Mouse (Mus musculus) heart, embryonic 13.5 days (tissue): ENCODE data around the gene Bud13. TPM values are rescaled to one million over a fixed set of nuclear protein-coding genes. Genes with fewer than 3 reads are reported as not detected.

Source experiments
- ATAC-seq: fragments of 200-750 bp; cut with Nextera tagmentation; 2 replicates; pipeline ENCODE4 v1.8.0; 2017; ENCODE audit warnings: moderate TSS enrichment; ENCODE audit not compliant: insufficient number of reproducible peaks, low FRiP score, low TSS enrichment; ENCODE audit errors: extremely low read depth
- H3K27ac ChIP-seq: fragments of 300-500 bp; sonication (generic); replicated peaks from 2 replicates; pipeline ENCODE4 v1.5.1; 2015; ENCODE audit warnings: moderate library complexity, mild to moderate bottlenecking, inconsistent platforms
- H3K27me3 ChIP-seq: fragments of 300-500 bp; sonication (generic); replicated peaks from 2 replicates; pipeline ENCODE4 v1.6.1; 2015; ENCODE audit warnings: mild to moderate bottlenecking, inconsistent platforms
- H3K36me3 ChIP-seq: fragments of 300-500 bp; sonication (generic); 2 replicates; pipeline ENCODE4 v1.6.1; 2015; ENCODE audit warnings: mild to moderate bottlenecking, inconsistent platforms
- H3K4me1 ChIP-seq: fragments of 300-500 bp; sonication (generic); 2 replicates; pipeline ENCODE4 v1.6.1; 2015; ENCODE audit warnings: inconsistent platforms
- H3K4me2 ChIP-seq: fragments of 300-500 bp; sonication (generic); 2 replicates; pipeline ENCODE4 v1.6.1; 2015; ENCODE audit warnings: inconsistent platforms, mild to moderate bottlenecking, moderate library complexity
- H3K4me3 ChIP-seq: fragments of 300-500 bp; sonication (generic); 2 replicates; pipeline ENCODE4 v1.5.1; 2015; ENCODE audit warnings: moderate library complexity, mild to moderate bottlenecking, inconsistent platforms
- H3K9ac ChIP-seq: fragments of 300-500 bp; sonication (generic); 2 replicates; pipeline ENCODE4 v1.6.1; 2015; ENCODE audit warnings: inconsistent platforms, mild to moderate bottlenecking, moderate library complexity
- H3K9me3 ChIP-seq: fragments of 300-500 bp; sonication (generic); 2 replicates; pipeline ENCODE4 v1.6.1; 2016; ENCODE audit warnings: inconsistent platforms
- WGBS: fragments of 180-500 bp; shearing (Covaris S2); methylation state at CpG from one replicate; pipeline ENCODE4 v1.1.7; 2015; ENCODE audit warnings: mixed read lengths; 5-methylcytosine and 5-hydroxymethylcytosine counted together
- polyA plus RNA-seq: library from polyadenylated mRNA; unstranded; fragments of >200 nt; fragmentation: Nextera tagmentation; extraction: Ambion mirVana; gene quantifications from 2 replicates; pipeline ENCODE4 v1.2.1, GENCODE M21; 2015

The Bud13 gene
- polyA plus RNA-seq, 1 experiment from 2014 or later = 15.4 TPM

DNA sequence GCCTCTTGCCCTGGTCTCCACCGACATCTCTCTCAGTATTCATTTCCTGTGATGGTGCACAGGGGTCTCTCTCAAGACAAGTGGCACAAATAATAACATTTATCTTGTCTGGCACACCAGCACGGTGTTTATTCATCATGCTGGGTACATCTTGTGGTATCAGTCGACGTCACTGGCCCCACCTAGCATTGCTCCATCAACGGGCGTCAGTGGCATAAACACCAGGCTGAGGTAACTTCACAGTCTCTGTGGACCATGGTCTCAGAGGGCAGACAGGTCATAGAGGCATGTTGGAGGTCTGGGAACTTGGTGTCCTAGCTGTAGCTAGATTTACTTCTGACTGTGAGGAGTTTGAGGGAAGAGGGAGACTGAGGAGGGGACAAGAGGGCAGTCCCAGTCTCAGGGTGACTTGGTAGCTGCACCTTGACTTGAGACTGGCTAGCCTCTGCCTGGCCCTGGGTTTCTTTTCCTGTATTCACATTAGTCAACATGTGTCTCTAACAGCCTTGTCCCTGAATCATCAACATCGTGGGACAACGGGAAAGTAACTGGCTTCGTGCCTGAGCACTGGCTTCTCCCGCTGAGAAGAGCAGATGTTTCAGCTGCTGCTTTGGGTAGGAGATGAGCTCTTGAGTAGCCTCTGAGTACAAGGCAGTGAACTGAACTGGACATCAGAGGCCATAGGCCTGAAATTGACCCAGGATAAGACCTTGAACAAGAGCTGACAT, 26.0 kb upstream of the Bud13 start:
- ATAC-seq = no peak
- 78% methylated on average over 10 of the region's 10 CpGs for WGBS

DNA sequence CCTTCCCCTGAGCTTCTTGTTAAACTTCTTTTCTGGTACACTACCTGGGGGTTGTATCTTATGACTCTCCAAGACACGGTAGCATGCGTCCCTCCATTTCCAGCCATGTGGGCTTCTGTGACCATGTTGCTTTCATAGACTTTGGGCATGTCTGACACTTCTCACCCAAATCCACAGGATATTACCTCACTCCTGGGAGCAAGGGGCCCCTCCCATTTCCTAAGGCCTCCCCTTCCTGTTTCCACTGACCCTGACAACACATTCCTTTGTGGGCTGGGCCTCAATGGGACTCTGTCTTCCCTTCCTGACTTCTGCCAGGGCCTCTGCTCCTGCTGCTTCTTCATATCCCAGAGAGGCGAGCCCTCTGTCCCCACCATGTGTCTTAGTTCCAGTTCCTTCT, 25.3 kb upstream of the Bud13 start:
- peak overlapping the region; percentile 69 for H3K27ac ChIP-seq
- no peak overlapping the region for H3K4me3 ChIP-seq
- ATAC-seq = no peak
- no peak overlapping the region for H3K9ac ChIP-seq
- no peaks in the 10 kb centered on the region for H3K36me3 ChIP-seq
- 67% methylated on average over 3 of the region's 3 CpGs for WGBS
- H3K4me2 ChIP-seq = no peak overlapping the region
- no peaks in the 10 kb centered on the region for H3K9me3 ChIP-seq
- H3K4me1 ChIP-seq = no peaks in the 10 kb centered on the region
- no peaks in the 10 kb centered on the region for H3K27me3 ChIP-seq

More for the DNA sequence above, 26.0 kb upstream of the Bud13 start:
- H3K4me1 ChIP-seq = no peaks in the 10 kb centered on the region
- H3K27me3 ChIP-seq = no peaks in the 10 kb centered on the region
- H3K9me3 ChIP-seq = no peaks in the 10 kb centered on the region
- no peak overlapping the region for H3K4me2 ChIP-seq
- no peak overlapping the region; the same call in 1 of the 2 replicates for H3K27ac ChIP-seq
- no peak overlapping the region for H3K4me3 ChIP-seq
- H3K36me3 ChIP-seq = no peaks in the 10 kb centered on the region
- no peak overlapping the region for H3K9ac ChIP-seq

DNA sequence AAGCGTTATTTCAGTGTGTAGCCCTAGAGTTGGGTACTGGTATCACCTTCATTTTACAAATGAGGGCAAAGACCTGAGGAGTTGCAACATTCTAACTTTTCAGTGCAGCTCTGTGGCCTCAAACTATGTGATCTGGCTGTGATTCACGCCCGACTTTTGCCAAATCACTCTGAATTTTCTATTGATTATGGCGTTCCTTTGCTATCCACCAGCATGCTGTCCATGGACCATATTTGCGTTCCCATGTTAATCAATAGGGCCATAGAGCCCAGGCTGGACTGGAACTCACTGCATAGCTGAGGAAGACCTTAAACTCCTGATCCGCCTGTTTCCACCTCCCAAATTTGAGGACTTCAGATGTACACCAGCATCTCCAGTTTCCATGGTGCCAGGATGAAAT, 23.7 kb upstream of the Bud13 start:
- H3K27ac ChIP-seq = no peak overlapping the region
- 81% methylated on average over 6 of the region's 6 CpGs for WGBS
- H3K27me3 ChIP-seq = no peaks in the 10 kb centered on the region
- H3K36me3 ChIP-seq = no peaks in the 10 kb centered on the region
- no peak overlapping the region for H3K4me2 ChIP-seq
- no peak for ATAC-seq
- H3K4me1 ChIP-seq = no peaks in the 10 kb centered on the region
- H3K4me3 ChIP-seq = no peak overlapping the region
- H3K9ac ChIP-seq = no peak overlapping the region
- no peaks in the 10 kb centered on the region for H3K9me3 ChIP-seq

DNA sequence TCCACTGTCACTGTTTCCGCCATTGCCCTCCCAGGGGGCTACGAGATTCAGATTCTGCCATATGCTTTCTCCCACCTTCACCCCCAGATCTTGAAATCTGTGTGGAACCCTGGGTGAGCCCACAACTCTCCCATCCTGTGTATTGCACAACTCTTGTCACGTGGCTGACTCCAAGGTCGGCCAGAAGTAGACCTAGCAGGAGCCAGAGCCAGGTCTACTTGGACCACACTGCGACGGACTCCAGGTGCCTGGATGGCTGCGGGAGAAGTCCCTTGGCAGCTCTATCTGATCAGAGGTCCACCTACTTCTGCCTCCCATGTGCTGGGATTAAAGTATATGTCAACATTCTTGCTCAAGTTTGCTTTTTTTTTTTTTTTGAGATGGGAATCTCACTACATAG, 21.7 kb upstream of the Bud13 start:
- H3K4me1 ChIP-seq = no peaks in the 10 kb centered on the region
- 73% methylated on average over 7 of the region's 7 CpGs for WGBS
- no peak overlapping the region for H3K4me2 ChIP-seq
- no peaks in the 10 kb centered on the region for H3K9me3 ChIP-seq
- no peak overlapping the region for H3K4me3 ChIP-seq
- H3K27me3 ChIP-seq = no peaks in the 10 kb centered on the region
- no peak overlapping the region for H3K9ac ChIP-seq
- H3K27ac ChIP-seq = no peak overlapping the region
- ATAC-seq = no peak
- H3K36me3 ChIP-seq = no peaks in the 10 kb centered on the region

DNA sequence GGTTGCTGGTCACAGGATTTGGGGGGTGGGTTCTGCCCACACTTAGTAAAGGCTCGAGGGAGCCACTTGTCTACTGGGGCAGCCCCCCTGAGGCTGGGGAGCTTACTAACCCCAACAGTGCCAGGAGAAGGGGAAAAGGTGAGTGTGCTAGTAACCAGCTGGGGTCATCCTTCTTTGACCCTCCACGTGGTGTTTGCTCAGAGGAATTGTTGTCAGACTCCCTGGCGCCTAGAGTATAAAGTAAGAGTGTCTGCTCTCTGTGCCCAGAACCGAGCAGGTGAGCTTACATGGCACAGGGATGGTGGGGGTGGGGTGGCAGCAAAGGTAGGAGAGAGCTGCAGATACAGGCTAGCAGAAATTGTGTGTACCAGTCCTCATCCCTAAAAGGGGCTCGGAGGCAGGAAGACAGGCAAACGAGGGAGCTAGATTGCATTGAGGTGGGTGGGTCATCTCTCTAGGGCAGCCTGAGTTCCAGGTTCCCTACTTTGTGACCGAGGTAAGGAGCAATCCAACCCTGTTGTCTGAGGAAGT, 14.4 kb upstream of the Bud13 start, which contains the start of gene Apoa5:
Apoa5 (plus strand) TSS at position 291 of the 531 bp plus-strand sequence.
- no peak within 1 kb of the TSS for H3K9ac ChIP-seq
- WGBS = 37% methylated on average over 7 of the region's 7 CpGs
- H3K27me3 ChIP-seq = peaks cover 51% of the 10 kb centered on the region
- peaks cover under 1% of the 10 kb centered on the region for H3K4me1 ChIP-seq
- no peak within 1 kb of the TSS for H3K4me2 ChIP-seq
- H3K4me3 ChIP-seq = no peak within 1 kb of the TSS
- H3K9me3 ChIP-seq = no peaks in the 10 kb centered on the region
- no peak within 1 kb of the TSS for H3K27ac ChIP-seq
- H3K36me3 ChIP-seq = no peaks in the 10 kb centered on the region
- no peak for ATAC-seq

DNA sequence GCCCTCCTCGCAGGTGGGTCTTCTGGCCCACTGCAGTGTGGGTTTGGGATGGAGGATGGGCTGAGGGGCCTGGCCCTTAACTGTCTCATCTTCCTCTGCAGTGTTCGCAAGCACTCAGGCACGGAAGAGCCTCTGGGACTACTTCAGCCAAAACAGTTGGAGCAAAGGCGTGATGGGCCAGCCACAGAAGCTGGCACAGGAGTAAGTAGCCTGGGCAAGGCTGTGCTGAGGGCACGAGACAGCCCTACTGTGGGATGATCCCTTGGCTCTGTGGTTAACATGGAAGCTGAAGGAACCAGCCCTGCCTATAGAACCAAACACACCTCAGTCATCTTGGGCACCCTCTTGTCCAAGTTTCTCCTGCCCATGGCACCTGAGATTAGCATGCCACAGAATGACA, 13.7 kb upstream of the Bud13 start:
- no peaks in the 10 kb centered on the region for H3K9me3 ChIP-seq

DNA sequence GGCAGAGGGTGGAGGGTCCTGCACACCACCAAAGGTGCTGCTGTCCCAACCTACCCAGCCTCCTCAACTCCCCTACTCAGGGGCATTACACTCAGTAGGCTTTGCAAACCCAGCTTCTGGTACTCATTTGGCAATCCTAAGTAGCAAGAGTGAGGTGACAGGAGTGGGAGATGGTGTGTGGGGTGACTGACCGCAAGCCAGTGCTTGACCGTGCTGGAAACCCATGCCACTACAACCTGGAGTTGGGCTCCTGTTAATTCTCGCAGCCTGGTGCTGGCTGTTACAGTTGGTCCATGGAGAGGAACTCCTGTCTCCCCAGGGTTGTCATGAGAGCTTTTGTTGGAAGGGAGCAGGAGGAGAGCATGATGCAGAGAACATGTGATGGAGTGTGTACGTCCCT, 12.0 kb upstream of the Bud13 start:
- Histone ChIP-seq H3K9ac (no peak overlapping the region), H3K4me2 (no peak overlapping the region), H3K4me3 (no peak overlapping the region), H3K9me3 (no peaks in the 10 kb centered on the region), H3K27me3 (peaks cover 51% of the 10 kb centered on the region), H3K27ac (no peak overlapping the region), H3K36me3 (peaks cover 16% of the 10 kb centered on the region), H3K4me1 (peaks cover 14% of the 10 kb centered on the region)
- WGBS = 86% methylated on average over 4 of the region's 4 CpGs
- ATAC-seq = no peak

More for the DNA sequence above, 13.7 kb upstream of the Bud13 start:
- 83% methylated on average over 5 of the region's 5 CpGs for WGBS
- Histone ChIP-seq H3K4me1 (peaks cover 8% of the 10 kb centered on the region), H3K27me3 (peaks cover 51% of the 10 kb centered on the region), H3K4me3 (no peak overlapping the region), H3K9ac (no peak overlapping the region), H3K36me3 (no peaks in the 10 kb centered on the region), H3K27ac (no peak overlapping the region), H3K4me2 (no peak overlapping the region)
- no peak for ATAC-seq

DNA sequence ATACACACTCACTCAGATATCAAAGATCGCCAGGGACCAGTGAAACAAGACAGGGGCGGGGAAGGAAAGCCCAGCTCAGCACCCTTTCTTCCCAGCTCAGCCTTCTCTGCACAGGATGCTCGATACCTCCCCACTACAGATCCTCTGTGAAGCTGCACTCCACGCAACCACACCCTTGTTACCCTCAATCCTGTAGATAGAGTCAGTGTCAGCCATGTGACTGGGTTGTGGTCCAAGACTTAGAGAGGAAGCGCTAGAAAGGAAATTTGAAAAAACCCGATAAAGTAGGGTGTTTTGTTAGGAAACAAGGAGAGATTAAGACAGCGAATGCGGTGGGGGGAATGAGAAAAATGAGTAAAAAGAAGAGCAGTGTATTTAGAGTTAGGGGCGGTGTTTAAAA, 10.7 kb upstream of the Bud13 start:
- no peak; the same call in 1 of the 2 replicates for ATAC-seq
- H3K9me3 ChIP-seq = no peaks in the 10 kb centered on the region
- no peak overlapping the region for H3K4me3 ChIP-seq
- no peak overlapping the region for H3K9ac ChIP-seq
- peaks cover 14% of the 10 kb centered on the region for H3K4me1 ChIP-seq
- peak overlapping the region; percentile 73 for H3K27ac ChIP-seq
- H3K4me2 ChIP-seq = peak overlapping the region; percentile 90
- peaks cover 28% of the 10 kb centered on the region for H3K36me3 ChIP-seq
- WGBS = 58% methylated on average over 9 of the region's 9 CpGs
- peaks cover 51% of the 10 kb centered on the region for H3K27me3 ChIP-seq

DNA sequence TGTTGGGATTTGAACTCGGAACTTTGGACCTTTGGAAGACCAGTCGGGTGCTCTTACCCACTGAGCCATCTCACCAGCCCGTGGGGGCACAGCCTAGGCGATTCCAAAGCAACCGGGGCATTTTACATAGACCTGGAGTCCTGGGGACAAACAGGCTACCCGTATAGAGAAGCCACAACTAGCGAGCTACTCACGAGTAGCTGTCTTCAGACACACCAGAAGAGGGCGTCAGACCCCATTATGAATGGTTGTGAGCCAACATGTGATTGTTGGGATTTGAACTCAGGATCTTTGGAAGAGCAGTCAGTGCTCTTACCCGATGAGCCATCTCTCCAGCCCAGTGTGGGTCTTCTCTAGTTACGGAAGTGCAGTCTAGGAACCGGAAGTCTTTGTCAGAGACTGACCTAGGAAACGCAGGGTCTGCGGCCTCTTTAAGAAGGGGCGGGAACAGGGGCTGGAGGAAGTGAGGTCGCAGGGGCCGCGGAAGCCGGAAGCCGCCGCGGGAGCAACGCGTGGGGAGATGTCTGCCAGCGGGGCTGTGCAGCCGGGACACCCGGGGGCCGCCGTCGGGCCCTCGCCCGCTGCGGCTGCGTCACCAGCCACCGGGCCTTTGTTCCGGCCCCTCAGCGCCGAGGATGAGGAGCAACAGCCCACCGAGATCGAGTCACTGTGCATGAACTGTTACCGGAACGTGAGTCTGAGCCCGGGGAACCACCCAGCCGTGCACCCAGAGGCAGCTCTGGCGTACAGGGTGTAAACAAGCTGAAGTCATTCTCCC, 9.9 kb upstream of the Bud13 start, which contains the start of gene Zpr1:
Zpr1 (plus strand) TSS at position 388 of the 778 bp plus-strand sequence.
- 5% methylated on average over 45 of the region's 45 CpGs for WGBS
- Histone ChIP-seq H3K4me3 (peak within 1 kb of the TSS; percentile 84), H3K27ac (peak within 1 kb of the TSS; percentile 73), H3K9ac (peak within 1 kb of the TSS; percentile 89), H3K4me1 (peaks cover 14% of the 10 kb centered on the region), H3K4me2 (peak within 1 kb of the TSS; percentile 90), H3K36me3 (peaks cover 36% of the 10 kb centered on the region), H3K9me3 (no peaks in the 10 kb centered on the region), H3K27me3 (peaks cover 43% of the 10 kb centered on the region)
- ATAC-seq = peak; percentile 80

DNA sequence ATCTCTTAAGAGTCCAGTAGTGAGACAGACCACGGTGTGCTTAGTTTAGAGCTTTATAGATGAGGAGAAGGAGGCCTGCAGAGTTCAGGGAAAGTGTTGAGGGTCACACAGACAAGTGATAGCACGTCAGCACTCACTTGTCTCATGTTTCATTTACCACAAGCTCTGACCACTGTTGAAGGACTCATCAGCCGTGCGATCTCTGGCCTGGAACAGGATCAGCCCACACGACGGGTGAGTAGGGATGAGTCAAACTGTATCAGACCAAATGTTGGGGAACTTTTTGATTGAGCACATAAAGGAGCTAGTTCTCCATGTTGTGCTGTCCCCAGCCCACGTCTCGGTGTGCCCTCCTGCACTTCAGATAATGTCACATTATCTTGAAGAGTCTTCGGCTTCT, 8.3 kb upstream of the Bud13 start:
- Histone ChIP-seq H3K27ac (no peak overlapping the region), H3K9me3 (no peaks in the 10 kb centered on the region), H3K4me1 (peaks cover 14% of the 10 kb centered on the region), H3K4me2 (peak overlapping the region; percentile 90), H3K27me3 (peaks cover 27% of the 10 kb centered on the region), H3K4me3 (0 out of 2 replicates have a peak overlapping the region, but pooled peaks have one; percentile 84), H3K9ac (no peak overlapping the region), H3K36me3 (peaks cover 51% of the 10 kb centered on the region)
- 67% methylated on average over 9 of the region's 9 CpGs for WGBS
- ATAC-seq = no peak

DNA sequence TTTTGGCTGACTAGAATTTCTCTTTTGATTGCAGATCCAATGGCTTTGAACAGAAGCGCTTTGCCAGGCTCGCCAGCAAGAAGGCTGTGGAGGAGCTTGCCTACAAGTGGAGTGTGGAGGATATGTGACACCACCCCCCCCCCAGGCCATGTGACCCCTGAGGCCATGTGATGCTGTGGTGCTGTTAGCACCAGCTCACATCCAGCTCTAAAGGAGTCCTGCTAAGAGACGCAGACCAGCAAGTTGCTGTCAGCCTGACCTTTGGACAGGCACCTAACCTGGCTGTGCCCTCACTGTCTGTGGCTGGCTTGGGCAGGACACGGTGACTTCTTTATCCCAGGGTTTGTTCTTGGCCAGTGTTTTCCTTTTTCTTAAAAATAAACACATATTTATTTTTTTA, 15.6 kb downstream of the Bud13 start:
- peaks cover 59% of the 10 kb centered on the region for H3K36me3 ChIP-seq

More for the DNA sequence above, 15.6 kb downstream of the Bud13 start:
- no peaks in the 10 kb centered on the region for H3K4me1 ChIP-seq
- H3K9me3 ChIP-seq = no peaks in the 10 kb centered on the region
- WGBS = 81% methylated on average over 4 of the region's 4 CpGs
- H3K9ac ChIP-seq = no peak overlapping the region
- no peaks in the 10 kb centered on the region for H3K27me3 ChIP-seq
- no peak overlapping the region for H3K27ac ChIP-seq
- no peak overlapping the region for H3K4me2 ChIP-seq
- ATAC-seq = no peak
- no peak overlapping the region for H3K4me3 ChIP-seq
